Mouse (Mus musculus) kidney, postnatal 25 days (tissue): ENCODE data around the gene Lrrc4b.
A peak's percentile ranks its signal among the peaks of the same experiment; 100 is the strongest.

ENCODE experiments used
- DNase-seq, 2 experiments: peaks; one replicate each; pipeline ENCODE4 v3.0.0; 2021; ENCODE audit warnings: mixed read lengths in 2 of 2

Gene Lrrc4b

GRCm38 (mm10) chr7:44428968-44429521, at the start of gene Lrrc4b:
Lrrc4b (plus strand) TSS chr7:44429018.
- no peak for DNase-seq

GRCm38 (mm10) chr7:44382541-44382940, 46.3 kb upstream of the Lrrc4b start:
- no peak for DNase-seq

DNA sequence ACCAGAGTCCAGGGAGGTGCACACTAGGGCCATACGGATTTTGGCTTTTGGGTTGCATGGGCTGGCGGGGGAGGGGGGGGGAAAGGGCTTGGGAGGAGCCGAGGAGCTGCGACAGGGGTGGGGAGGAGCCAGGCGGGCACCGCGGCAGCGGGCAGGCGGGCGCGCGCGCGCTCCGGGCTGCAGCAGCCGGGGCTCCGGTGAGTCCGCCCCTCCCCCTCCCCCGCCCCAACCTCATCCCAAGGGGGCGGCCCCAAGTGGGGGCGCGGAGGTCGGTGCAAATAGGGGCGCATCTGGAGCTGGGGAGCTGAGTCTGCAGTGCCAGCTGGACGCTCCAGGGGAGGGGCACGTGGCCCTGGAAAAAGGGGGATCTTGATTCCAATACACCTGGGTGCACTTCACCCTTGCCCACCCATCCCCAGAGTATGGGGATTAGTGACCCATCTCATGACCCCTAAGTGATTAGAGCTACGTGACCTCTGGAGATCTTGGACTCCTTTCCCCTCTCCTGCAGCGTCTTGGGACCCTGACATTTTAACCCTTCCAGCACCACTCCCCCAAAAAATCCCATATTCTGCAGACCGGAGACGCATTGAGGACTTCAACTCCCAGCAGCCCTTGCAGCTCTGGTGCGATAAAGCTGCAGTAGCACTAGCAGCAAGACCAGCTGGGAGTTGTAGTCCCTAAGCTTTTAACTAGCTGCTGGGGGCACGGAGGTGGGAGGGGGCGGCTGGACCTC, 44.7 kb upstream of the Lrrc4b start, which contains the start of gene Syt3:
TSS of gene Syt3 (plus strand) at position 123 of the 736 bp plus-strand sequence.
- peak; percentile 76 to 84 for DNase-seq

DNA sequence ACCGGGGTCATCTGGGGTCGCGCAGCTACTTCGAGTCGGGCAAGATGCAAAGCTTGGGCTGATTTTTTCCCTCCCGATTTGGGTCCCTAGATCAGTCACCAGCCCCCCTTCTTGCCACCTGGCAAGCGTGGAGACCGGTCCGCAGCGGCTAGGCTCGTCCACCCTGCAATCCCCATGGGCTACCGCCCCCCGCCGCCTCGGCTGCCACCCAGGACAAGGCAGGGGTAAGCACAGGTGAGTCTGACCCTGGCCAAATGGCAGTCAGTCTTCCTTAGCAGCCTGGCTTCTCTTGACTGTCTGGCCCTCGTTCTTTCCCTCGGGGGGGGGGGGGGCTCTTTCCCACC, 44.1 kb upstream of the Lrrc4b start:
- DNase-seq = no peak

DNA sequence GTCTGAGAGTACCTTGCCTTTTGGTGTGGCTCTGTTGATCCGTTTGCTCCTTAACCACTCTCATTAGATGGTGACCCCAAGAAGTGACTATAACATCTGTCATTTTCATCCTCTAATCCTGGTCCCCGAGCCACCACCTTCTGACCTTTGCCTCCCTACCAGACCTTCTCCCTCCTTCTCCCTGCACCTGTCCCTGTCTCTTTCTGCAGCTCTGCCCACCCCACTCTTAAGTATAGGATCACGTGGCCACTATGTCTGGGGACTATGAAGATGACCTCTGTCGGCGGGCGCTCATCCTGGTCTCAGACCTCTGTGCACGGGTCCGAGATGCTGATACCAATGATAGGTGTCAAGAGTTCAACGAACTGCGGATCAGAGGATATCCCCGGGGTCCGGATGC, 43.1 kb upstream of the Lrrc4b start, which contains the start of gene 1700008O03Rik:
TSS of gene 1700008O03Rik (minus strand) at position 101 of the 400 bp plus-strand sequence.
- no peak for DNase-seq

DNA sequence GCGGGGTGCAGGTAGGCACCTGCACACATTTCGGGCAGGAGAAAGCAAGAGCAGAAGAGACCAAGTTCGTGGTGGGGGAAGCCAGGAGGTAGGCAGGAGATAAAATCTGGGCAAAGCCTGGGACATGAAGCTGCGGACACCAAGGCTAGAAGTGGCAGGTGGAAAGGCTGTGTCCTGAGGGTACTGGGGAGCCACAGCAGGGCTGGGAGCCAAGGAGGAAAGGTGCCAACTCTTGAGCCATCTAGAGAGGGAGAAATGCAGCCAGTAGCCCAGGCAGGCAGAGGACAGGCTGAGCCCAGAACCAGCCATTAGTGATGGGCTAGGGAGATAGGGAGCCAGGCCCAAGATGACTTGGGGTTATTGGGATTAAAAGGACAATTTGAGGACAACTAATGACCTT, 37.0 kb upstream of the Lrrc4b start:
- no peak for DNase-seq

- no peak for DNase-seq
Measured at GRCm38 (mm10) chr7:44392341-44392740, 36.5 kb upstream of the Lrrc4b start.

DNA sequence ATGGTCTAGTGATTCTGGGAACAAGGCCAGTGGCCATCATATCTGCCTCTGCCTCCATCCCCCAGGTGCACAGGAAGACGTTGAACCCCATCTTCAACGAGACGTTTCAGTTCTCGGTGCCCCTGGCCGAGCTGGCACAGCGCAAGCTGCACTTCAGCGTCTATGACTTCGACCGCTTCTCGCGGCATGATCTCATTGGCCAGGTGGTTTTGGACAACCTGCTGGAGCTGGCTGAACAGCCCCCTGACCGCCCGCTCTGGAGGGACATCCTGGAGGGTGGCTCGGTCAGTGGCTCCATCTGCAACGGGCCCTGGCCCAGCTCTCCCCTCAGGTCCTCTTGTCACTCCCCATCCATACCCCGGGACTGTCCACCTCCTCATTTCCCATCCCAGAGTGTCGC, 35.5 kb upstream of the Lrrc4b start:
- no peak for DNase-seq

- peak; percentile 69 to 76 for DNase-seq
Measured at GRCm38 (mm10) chr7:44398570-44398969, 30.2 kb upstream of the Lrrc4b start.

GRCm38 (mm10) chr7:44401673-44402072, 27.1 kb upstream of the Lrrc4b start:
- DNase-seq = no peak

- DNase-seq = peak; percentile 92 to 94
Measured at GRCm38 (mm10) chr7:44405346-44406014, 23.3 kb upstream of the Lrrc4b start.

- no peak for DNase-seq
Measured at GRCm38 (mm10) chr7:44406015-44406355, 22.8 kb upstream of the Lrrc4b start.

- no peak for DNase-seq
Measured at GRCm38 (mm10) chr7:44411144-44411543, 17.7 kb upstream of the Lrrc4b start.

GRCm38 (mm10) chr7:44413307-44413706, 15.5 kb upstream of the Lrrc4b start:
- no peak for DNase-seq

DNA sequence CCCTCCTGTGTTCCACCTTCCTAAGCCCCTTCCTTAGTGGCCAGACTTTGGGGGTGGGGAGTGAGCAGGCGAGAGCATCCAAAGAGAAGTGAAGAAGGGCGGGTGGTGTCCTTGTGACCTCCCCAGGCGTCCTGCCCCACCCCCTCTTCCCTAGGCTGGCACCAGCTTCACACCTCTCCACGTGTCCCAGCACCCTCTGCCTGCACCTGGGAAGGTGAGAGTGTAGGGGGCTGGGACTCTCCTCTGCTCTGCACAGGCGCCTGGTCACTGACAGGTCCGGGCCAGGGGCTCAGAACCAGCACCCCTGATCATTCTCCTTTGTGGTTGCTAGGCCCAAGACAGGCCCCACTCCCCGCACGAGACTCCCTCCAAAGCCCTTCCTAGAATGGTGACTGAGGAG, 1.2 kb upstream of the Lrrc4b start:
- DNase-seq = no peak

DNA sequence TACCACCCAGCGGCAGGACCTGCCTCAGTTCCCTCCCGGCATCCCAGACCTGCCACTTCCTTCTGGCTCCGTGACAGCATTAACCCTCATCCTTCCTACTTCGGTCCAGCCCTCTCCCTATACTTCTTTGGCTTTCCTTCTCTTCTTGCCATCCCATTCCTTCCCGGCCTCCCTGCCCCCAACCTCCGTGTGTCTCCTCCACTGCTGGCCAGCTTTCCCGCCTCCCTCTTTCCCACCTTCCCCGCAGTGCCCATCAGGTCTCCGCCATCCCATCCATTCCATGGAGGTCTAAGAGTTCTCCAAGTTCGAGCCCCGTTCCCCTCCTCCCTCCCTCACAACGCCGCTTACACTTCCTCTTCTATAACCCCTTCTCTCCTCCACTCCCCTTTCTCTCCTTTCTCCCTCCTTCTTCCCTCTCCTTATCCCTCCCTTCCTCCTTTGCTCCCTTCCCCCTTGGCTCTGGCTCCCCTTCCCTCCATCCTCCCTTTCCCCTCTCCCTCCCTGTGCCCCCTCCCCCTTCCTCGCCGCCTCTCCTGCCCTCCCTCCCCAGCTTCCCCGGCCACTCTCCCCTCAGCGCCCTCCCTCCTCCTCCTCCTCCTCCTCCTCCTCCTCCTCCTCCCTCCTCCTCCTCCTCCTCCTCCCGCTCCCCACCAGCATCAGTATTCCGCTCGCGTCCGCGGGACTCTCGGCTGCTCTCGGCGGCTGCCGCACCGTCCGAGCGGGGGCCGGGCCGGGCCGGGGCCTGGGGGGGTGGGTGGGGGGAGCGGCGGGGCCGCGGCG, 457 bp upstream of the Lrrc4b start:
- no peak for DNase-seq

GRCm38 (mm10) chr7:44429534-44430488, 993 bp downstream of the Lrrc4b start:
- DNase-seq = no peak

DNA sequence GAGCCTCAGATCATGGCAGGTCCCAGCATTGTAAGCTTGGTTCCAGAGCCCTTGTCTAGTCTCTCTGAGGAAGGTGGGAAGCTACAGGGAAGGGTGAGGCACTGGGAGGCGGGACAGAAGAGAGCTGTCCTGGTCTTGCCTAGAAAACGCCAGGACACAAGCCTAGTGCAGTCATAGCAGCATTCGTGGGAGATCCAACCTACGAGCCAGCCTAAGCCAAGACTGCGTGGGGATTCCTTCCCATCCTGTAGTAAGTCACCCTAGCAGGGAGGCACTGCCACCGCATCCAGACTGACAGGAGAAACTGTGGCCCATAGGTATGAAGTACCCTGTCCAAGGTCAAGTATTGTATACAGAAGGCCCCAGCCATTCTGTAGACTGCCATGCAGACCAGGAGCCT, 3.7 kb downstream of the Lrrc4b start:
- DNase-seq = no peak

- DNase-seq = peak in 1 of 2 experiments; percentile 15
Measured at GRCm38 (mm10) chr7:44433371-44433770, 4.6 kb downstream of the Lrrc4b start.

DNA sequence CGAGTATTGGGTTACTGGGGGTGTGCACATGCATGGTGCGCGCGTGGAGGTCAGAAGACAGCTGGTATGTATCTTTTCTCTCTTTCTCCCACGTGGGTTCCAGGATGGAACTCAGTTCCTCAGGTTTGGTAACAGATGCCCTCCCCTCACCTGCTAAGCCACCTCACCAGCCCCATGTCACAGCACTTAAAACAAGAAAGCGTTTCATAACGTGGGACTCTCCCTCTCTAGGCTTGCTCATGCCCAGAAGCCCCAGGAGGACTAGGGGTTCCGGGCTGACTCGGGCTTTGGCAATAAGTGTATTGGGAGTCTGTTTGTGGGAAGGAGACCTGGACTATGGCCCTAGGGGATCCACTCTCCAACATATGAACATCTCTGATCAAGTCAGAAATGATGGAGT, 5.3 kb downstream of the Lrrc4b start:
- DNase-seq = no peak

DNA sequence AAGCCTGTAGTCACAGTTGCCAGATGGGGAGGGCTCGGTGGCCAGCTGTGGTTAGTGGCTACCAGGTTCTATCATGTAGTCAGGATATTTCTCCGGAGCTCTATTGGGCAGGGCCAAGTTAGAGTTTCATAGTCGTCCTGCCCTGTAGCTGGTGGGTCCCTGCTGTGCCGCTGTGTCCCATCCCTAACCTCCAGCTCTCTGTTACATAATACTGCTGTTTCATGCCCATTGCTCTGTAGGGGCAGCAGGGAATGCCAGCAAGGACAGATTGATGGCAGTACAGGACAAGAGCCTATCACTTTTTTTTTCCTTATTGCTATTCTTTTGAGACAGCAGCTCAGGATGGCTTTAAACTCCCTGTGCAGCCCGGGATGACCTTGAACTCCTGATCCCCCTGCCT, 7.0 kb downstream of the Lrrc4b start:
- no peak for DNase-seq

- DNase-seq = no peak
Measured at GRCm38 (mm10) chr7:44436267-44436666, 7.4 kb downstream of the Lrrc4b start.
